Mouse (Mus musculus) heart, embryonic 15.5 days (tissue): Measurements from ENCODE around the gene Slamf9. TPM values are rescaled to one million over a fixed set of nuclear protein-coding genes. Genes with fewer than 3 reads are reported as not detected.
A peak's percentile ranks its signal among the peaks of the same experiment; 100 is the strongest.

ENCODE experiments used
- ATAC-seq: fragments of 200-750 bp; cut with Nextera tagmentation; replicated peaks from 2 replicates; pipeline ENCODE4 v1.8.0; 2017; ENCODE audit warnings: low read depth, moderate TSS enrichment; ENCODE audit not compliant: insufficient number of reproducible peaks, insufficient read depth, low FRiP score
- H3K27ac ChIP-seq: fragments of 300-500 bp; sonication (generic); 2 replicates; pipeline ENCODE4 v1.5.1; 2015; ENCODE audit warnings: mild to moderate bottlenecking, inconsistent platforms
- H3K27me3 ChIP-seq: fragments of 300-500 bp; sonication (generic); 2 replicates; pipeline ENCODE4 v1.6.1; 2015; ENCODE audit warnings: inconsistent platforms
- H3K36me3 ChIP-seq: fragments of 300-500 bp; sonication (generic); 2 replicates; pipeline ENCODE4 v1.6.1; 2015; ENCODE audit warnings: mild to moderate bottlenecking, inconsistent platforms
- H3K4me1 ChIP-seq: fragments of 300-500 bp; sonication (generic); replicated peaks from 2 replicates; pipeline ENCODE4 v1.6.1; 2015; ENCODE audit warnings: inconsistent platforms
- H3K4me2 ChIP-seq: fragments of 300-500 bp; sonication (generic); 2 replicates; pipeline ENCODE4 v1.6.1; 2015; ENCODE audit warnings: inconsistent platforms, mild to moderate bottlenecking, moderate library complexity
- H3K4me3 ChIP-seq: fragments of 300-500 bp; sonication (generic); 2 replicates; pipeline ENCODE4 v1.5.1; 2015; ENCODE audit warnings: mild to moderate bottlenecking, inconsistent platforms
- H3K9ac ChIP-seq: fragments of 300-500 bp; sonication (generic); 2 replicates; pipeline ENCODE4 v1.6.1; 2015; ENCODE audit warnings: mild to moderate bottlenecking, inconsistent platforms
- H3K9me3 ChIP-seq: fragments of 300-500 bp; sonication (generic); replicated peaks from 2 replicates; pipeline ENCODE4 v1.6.1; 2016; ENCODE audit warnings: inconsistent platforms
- whole genome bisulfite sequencing: fragments of 180-500 bp; shearing (Covaris S2); methylation state at CpG from one replicate; pipeline ENCODE4 v1.1.7; 2015; ENCODE audit warnings: mixed read lengths; 5-methylcytosine and 5-hydroxymethylcytosine counted together
- polyA plus RNA-seq: library from polyadenylated mRNA; unstranded; fragments of >200 nt; fragmentation: Nextera tagmentation; extraction: Ambion mirVana; gene quantifications from 2 replicates; pipeline ENCODE4 v1.2.1, GENCODE M21; 2015

Slamf9 gene
- polyA plus RNA-seq, 1 experiment from 2014 or later = 0.83 TPM

GRCm38 (mm10) chr1:172482518-172483360 is 7.6 kb downstream of the Slamf9 start:
- peak overlapping the region; percentile 54 for H3K9ac ChIP-seq
- H3K4me1 ChIP-seq = peaks cover 19% of the 10 kb centered on the region
- 18% methylated on average over 12 of the region's 12 CpGs for WGBS
- no peaks in the 10 kb centered on the region for H3K9me3 ChIP-seq
- no peak overlapping the region; the same call in 1 of the 2 replicates for H3K27ac ChIP-seq
- H3K4me2 ChIP-seq = peak overlapping the region; percentile 96
- ATAC-seq = no peak
- peaks cover 14% of the 10 kb centered on the region; the same call in 1 of the 2 replicates for H3K27me3 ChIP-seq
- no peaks in the 10 kb centered on the region for H3K36me3 ChIP-seq
- H3K4me3 ChIP-seq = peak overlapping the region; percentile 61

GRCm38 (mm10) chr1:172483361-172483660 is 8.2 kb downstream of the Slamf9 start:
- 37% methylated on average over 4 of the region's 4 CpGs for WGBS
- no peaks in the 10 kb centered on the region for H3K9me3 ChIP-seq
- H3K4me3 ChIP-seq = no peak overlapping the region
- no peak overlapping the region for H3K27ac ChIP-seq
- H3K9ac ChIP-seq = no peak overlapping the region
- H3K27me3 ChIP-seq = peaks cover 14% of the 10 kb centered on the region; the same call in 1 of the 2 replicates
- no peak for ATAC-seq
- H3K4me2 ChIP-seq = no peak overlapping the region
- H3K36me3 ChIP-seq = no peaks in the 10 kb centered on the region
- peaks cover 19% of the 10 kb centered on the region for H3K4me1 ChIP-seq

- no peak for ATAC-seq
- Histone ChIP-seq H3K9me3 (no peaks in the 10 kb centered on the region), H3K4me3 (no peak overlapping the region), H3K4me1 (peaks cover 19% of the 10 kb centered on the region), H3K27me3 (peaks cover 14% of the 10 kb centered on the region; the same call in 1 of the 2 replicates), H3K4me2 (no peak overlapping the region), H3K9ac (no peak overlapping the region), H3K36me3 (no peaks in the 10 kb centered on the region), H3K27ac (no peak overlapping the region)
- WGBS = 69% methylated on average over 11 of the region's 11 CpGs
Observed at GRCm38 (mm10) chr1:172484236-172484635, 9.1 kb downstream of the Slamf9 start.

- peaks cover 19% of the 10 kb centered on the region for H3K4me1 ChIP-seq
- peaks cover 14% of the 10 kb centered on the region; the same call in 1 of the 2 replicates for H3K27me3 ChIP-seq
- no peaks in the 10 kb centered on the region for H3K9me3 ChIP-seq
- no peak overlapping the region for H3K9ac ChIP-seq
- H3K27ac ChIP-seq = no peak overlapping the region
- no peak for ATAC-seq
- no peaks in the 10 kb centered on the region for H3K36me3 ChIP-seq
- no peak overlapping the region for H3K4me2 ChIP-seq
- WGBS = 80% methylated on average over 13 of the region's 13 CpGs
- no peak overlapping the region for H3K4me3 ChIP-seq
Observed at GRCm38 (mm10) chr1:172484671-172485070, 9.5 kb downstream of the Slamf9 start.

- WGBS = 59% methylated on average over 6 of the region's 6 CpGs
- Histone ChIP-seq H3K4me2 (no peak overlapping the region), H3K9me3 (no peaks in the 10 kb centered on the region), H3K27ac (no peak overlapping the region), H3K27me3 (peaks cover 14% of the 10 kb centered on the region; the same call in 1 of the 2 replicates), H3K36me3 (no peaks in the 10 kb centered on the region), H3K4me3 (no peak overlapping the region), H3K4me1 (peaks cover 24% of the 10 kb centered on the region), H3K9ac (no peak overlapping the region)
- ATAC-seq = no peak
Observed at GRCm38 (mm10) chr1:172485821-172486220, 10.7 kb downstream of the Slamf9 start.

GRCm38 (mm10) chr1:172486236-172486635 is 11.1 kb downstream of the Slamf9 start:
- peaks cover 22% of the 10 kb centered on the region for H3K4me1 ChIP-seq
- H3K27me3 ChIP-seq = peaks cover 14% of the 10 kb centered on the region; the same call in 1 of the 2 replicates
- H3K27ac ChIP-seq = no peak overlapping the region
- no peak overlapping the region for H3K4me3 ChIP-seq
- no peaks in the 10 kb centered on the region for H3K9me3 ChIP-seq
- H3K4me2 ChIP-seq = no peak overlapping the region
- WGBS = 50% methylated on average over 4 of the region's 4 CpGs
- H3K9ac ChIP-seq = no peak overlapping the region
- ATAC-seq = no peak
- H3K36me3 ChIP-seq = no peaks in the 10 kb centered on the region

GRCm38 (mm10) chr1:172486651-172487050 is 11.5 kb downstream of the Slamf9 start:
- Histone ChIP-seq H3K9ac (no peak overlapping the region), H3K4me1 (peaks cover 18% of the 10 kb centered on the region), H3K36me3 (no peaks in the 10 kb centered on the region), H3K4me3 (no peak overlapping the region), H3K27me3 (peaks cover 14% of the 10 kb centered on the region; the same call in 1 of the 2 replicates), H3K9me3 (no peaks in the 10 kb centered on the region), H3K27ac (no peak overlapping the region), H3K4me2 (no peak overlapping the region)
- ATAC-seq = no peak
- WGBS = 79% methylated on average over 5 of the region's 5 CpGs

- Histone ChIP-seq H3K9ac (no peak overlapping the region), H3K36me3 (no peaks in the 10 kb centered on the region), H3K9me3 (no peaks in the 10 kb centered on the region), H3K4me1 (peaks cover 9% of the 10 kb centered on the region), H3K4me3 (no peak overlapping the region), H3K4me2 (no peak overlapping the region), H3K27ac (no peak overlapping the region), H3K27me3 (peaks cover 14% of the 10 kb centered on the region; the same call in 1 of the 2 replicates)
- ATAC-seq = no peak
- WGBS = 73% methylated on average over 4 of the region's 4 CpGs
Observed at GRCm38 (mm10) chr1:172487859-172488258, 12.7 kb downstream of the Slamf9 start.

GRCm38 (mm10) chr1:172488831-172489230 is 13.7 kb downstream of the Slamf9 start:
- Histone ChIP-seq H3K27ac (no peak overlapping the region), H3K9me3 (no peaks in the 10 kb centered on the region), H3K4me2 (no peak overlapping the region), H3K36me3 (no peaks in the 10 kb centered on the region), H3K27me3 (peaks cover 12% of the 10 kb centered on the region; the same call in 1 of the 2 replicates), H3K9ac (no peak overlapping the region), H3K4me3 (no peak overlapping the region), H3K4me1 (peaks cover 5% of the 10 kb centered on the region)
- ATAC-seq = no peak
- WGBS = 60% methylated on average over 7 of the region's 7 CpGs

- peak overlapping the region; percentile 76 for H3K4me2 ChIP-seq
- WGBS = 47% methylated on average over 12 of the region's 12 CpGs
- ATAC-seq = no peak
- H3K4me3 ChIP-seq = peak overlapping the region; percentile 45
- H3K36me3 ChIP-seq = no peaks in the 10 kb centered on the region
- H3K9me3 ChIP-seq = no peaks in the 10 kb centered on the region
- H3K27me3 ChIP-seq = 0 out of 2 replicates have a peak, but pooled peaks cover 7% of the 10 kb centered on the region
- no peak overlapping the region for H3K27ac ChIP-seq
- H3K4me1 ChIP-seq = peaks cover 5% of the 10 kb centered on the region
- peak overlapping the region; percentile 54; the same call in 1 of the 2 replicates for H3K9ac ChIP-seq
Observed at GRCm38 (mm10) chr1:172489585-172490250, 14.6 kb downstream of the Slamf9 start.

- Histone ChIP-seq H3K27ac (no peak overlapping the region), H3K9ac (peak overlapping the region; percentile 54; the same call in 1 of the 2 replicates)
Observed at GRCm38 (mm10) chr1:172490261-172490661, 15.1 kb downstream of the Slamf9 start.

More at GRCm38 (mm10) chr1:172490261-172490661, 15.1 kb downstream of the Slamf9 start:
- no peak; the same call in 1 of the 2 replicates for ATAC-seq
- Histone ChIP-seq H3K27me3 (0 out of 2 replicates have a peak, but pooled peaks cover 7% of the 10 kb centered on the region), H3K4me3 (peak overlapping the region; percentile 45), H3K4me1 (peaks cover 5% of the 10 kb centered on the region), H3K36me3 (no peaks in the 10 kb centered on the region), H3K4me2 (peak overlapping the region; percentile 76), H3K9me3 (no peaks in the 10 kb centered on the region)
- 10% methylated on average over 10 of the region's 10 CpGs for WGBS
